Mouse (Mus musculus): Measurements from ENCODE around the gene Tead3.

Gene Tead3

DNA sequence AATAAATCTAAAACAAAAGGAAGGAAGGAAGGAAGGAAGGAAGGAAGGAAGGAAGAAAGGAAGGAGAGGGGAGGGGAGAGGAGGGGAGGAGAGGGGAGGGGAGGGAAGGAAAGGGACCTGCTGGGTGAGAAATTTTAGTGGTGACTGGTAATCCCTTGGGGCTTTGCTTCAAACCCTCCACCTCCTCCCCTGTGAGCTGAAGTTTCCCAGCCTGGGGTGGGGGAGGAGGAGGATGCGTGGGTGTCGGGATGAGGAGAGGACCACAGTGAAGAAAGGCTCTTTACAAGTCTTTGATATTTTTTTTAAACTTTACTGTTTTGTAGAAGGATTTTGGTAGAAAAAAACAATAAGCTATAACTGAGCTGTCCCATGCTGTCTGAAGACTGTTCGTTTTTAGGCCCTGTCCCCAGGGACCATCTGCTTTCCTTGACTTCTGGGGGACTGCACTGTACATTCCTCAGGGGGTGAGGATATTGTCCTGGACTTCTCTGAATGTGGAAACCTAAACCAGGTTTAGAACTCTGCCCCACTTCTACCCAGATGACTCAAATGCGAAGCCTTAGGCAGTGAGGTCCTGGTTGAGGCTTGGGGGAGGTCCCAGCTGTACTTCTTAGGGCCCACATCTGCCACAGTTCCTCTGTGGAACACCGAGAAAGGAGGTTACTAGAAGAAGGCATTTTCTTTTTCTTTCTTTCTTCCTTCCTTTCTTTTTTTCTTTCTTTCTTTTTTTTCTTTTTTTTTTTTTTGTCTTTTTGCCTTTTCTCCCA is 39.1 kb downstream of the Tead3 start:
- DNase-seq (ENCODE audit: low spot score in 2 of 2) = no peak

GRCm38 (mm10) chr17:28310831-28311230 is 39.8 kb downstream of the Tead3 start:
- no peak for DNase-seq (ENCODE audit: low spot score in 2 of 2)

GRCm38 (mm10) chr17:28308297-28309195 is 42.1 kb downstream of the Tead3 start:
- peak in 1 of 2 experiments; percentile 93 for DNase-seq (ENCODE audit: low spot score in 2 of 2)

DNA sequence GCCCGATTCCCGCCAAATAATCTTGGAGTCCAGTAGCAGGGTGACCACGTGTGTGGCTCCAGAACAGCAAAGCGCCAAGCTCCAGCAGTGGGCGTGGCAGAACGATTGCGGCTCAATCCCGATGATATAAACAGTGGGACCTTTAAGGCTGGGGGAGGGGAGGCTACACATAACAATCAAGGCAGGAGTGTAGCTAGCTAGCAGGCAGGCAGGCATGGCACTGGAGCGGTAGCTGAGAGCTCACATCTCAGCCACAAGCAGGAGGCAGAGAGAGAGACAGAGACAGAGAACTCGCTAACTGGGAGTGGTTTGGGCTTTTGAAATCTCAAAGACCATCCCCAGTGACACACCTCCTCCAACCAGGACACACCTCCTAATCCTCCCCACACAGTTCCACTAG is 45.4 kb downstream of the Tead3 start:
- DNase-seq (ENCODE audit: low spot score in 2 of 2) = no peak

DNA sequence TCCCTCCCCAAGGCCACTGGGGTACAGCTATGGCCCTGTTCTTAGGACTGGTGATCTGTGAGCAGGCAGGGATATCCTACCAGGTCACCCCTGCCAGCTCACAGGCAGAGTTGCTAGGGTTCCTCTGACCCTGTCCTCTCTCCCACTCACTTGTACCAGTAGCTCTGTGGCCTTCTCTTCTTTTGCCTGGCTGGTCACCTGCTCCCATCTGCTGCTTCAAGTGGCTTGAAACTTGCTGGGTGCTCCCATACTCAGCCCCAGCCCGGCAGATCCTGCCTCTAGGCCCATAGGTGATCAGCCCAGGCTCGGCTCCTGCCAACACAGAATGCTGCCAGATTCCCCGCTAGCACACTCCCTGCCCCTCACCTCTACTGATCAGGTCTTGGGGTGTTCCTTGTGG is 49.8 kb downstream of the Tead3 start:
- DNase-seq (ENCODE audit: low spot score in 2 of 2) = no peak

DNA sequence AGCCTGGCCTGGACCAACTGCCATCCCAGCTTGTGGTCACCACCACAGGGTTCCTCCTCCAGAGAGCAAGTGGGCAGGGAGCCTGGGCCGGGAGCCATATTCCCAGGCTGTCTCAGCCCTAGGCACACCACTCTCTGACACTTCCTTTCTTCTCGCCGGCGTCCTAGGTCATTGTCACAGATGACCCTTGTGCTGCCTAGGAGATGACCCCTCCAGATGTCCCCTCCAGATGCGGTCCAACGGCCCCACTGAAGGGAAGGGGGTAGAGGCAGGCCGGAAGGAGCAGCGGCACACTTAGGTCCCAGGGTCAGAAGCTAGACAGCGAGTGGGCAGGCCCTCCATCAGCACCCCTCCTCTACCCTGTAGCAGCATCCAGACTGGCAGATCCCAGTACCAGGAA is 50.3 kb downstream of the Tead3 start:
- DNase-seq (ENCODE audit: low spot score in 2 of 2) = no peak

DNA sequence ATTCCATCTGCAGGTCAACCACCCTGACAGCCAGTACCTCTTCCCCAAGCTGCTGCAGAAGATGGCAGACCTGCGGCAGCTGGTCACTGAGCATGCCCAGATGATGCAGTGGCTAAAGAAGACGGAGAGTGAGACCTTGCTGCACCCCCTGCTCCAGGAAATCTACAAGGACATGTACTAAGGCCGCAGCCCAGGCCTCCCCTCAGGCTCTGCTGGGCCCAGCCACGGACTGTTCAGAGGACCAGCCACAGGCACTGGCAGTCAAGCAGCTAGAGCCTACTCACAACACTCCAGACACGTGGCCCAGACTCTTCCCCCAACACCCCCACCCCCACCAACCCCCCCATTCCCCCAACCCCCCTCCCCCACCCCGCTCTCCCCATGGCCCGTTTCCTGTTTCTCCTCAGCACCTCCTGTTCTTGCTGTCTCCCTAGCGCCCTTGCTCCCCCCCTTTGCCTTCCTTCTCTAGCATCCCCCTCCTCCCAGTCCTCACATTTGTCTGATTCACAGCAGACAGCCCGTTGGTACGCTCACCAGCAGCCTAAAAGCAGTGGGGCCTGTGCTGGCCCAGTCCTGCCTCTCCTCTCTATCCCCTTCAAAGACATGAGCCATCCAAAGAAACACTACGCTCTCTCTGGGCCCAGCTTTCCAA is 50.8 kb downstream of the Tead3 start:
- DNase-seq (ENCODE audit: low spot score in 2 of 2) = no peak

- DNase-seq (ENCODE audit: low spot score in 2 of 2) = no peak
Observed at GRCm38 (mm10) chr17:28298888-28299287, 51.7 kb downstream of the Tead3 start.

DNA sequence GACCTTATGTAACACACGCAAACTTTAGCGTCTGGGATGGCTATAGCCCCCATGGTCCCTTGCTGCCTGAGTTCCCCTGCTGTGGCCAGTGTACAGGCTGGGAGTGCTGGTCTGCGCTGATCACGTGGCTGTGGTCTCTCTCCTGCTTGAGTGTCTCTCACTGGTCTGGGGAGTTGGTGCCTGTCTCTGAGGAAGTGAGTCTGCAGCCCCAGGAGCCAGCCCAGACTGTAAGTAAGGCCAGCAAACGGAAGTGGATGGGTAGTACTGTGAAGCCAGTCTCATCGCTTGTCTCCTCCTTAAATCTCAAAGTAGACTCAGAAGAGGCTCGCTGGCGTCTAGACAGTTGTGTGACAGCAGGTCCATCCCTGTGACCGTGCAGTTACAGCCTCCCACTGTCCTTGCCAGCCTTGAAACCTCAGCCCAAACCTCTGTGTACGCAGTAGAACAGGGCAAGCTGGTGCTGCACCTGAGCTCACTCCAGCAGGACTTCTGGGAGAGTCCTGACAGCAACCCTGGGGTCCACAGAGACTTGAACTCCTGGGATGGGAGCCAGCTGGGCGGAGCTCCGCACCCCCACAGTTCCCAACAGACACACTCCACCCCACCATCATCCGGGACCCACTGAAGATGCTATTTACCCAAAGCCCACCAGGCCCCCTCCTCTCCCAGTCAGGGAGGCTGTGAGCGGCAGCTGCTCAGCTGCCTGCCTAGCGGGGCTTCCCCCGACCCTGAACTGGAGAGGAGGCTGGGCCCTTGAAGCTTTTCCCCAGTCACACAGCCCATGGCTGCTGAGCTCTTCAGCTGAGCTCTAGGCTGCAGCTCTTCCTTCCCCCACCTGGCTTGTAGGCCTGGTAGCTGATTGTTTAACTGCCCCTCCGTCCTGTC is 55.9 kb downstream of the Tead3 start:
- peak in 1 of 2 experiments; percentile 41 for DNase-seq (ENCODE audit: low spot score in 2 of 2)

DNA sequence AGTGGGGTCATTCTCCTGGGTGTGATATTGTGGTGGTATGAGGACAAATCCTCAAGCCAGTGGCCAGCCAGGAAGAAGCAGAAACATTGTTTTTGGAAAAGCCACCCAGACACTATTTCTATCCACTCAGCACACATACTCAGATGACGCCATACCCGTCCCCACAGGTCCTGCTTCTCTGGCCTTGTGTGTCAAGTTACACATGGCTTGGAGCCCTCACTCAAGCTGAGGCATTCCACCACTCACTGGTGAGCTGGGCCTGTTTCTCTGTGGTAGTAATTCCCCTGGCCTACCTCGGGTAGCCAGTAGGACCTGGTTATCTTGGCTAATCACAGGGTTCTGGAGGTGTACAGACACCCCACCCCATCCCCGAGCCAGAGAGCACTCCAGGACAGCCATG is 56.9 kb downstream of the Tead3 start:
- DNase-seq (ENCODE audit: low spot score in 2 of 2) = no peak

GRCm38 (mm10) chr17:28291346-28291745 is 59.3 kb downstream of the Tead3 start:
- no peak for DNase-seq (ENCODE audit: low spot score in 2 of 2)

- DNase-seq (ENCODE audit: low spot score in 2 of 2) = no peak
Observed at GRCm38 (mm10) chr17:28290671-28291070, 59.9 kb downstream of the Tead3 start.

GRCm38 (mm10) chr17:28290262-28290661 is 60.4 kb downstream of the Tead3 start:
- no peak for DNase-seq (ENCODE audit: low spot score in 2 of 2)

DNA sequence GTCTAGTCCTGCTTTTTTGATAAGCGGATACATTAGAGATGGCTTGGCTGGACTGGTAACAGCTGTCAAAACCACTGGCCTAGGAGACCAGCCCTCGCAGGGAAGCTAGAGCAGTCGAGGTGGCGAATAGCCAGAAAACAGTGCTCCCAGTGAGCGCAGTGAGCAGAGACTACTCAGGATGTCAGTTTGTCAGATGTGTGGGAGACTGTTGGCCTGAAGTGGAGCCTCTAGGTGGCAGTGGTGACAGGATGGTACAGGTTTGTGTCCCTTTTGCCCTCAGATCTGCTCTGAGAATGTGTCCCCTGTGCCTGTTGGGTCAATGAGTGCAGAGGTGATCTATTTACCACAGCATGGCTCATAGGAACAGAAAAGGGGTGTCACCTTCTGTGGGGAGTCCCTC is 62.6 kb downstream of the Tead3 start:
- DNase-seq (ENCODE audit: low spot score in 2 of 2) = no peak

- DNase-seq (ENCODE audit: low spot score in 2 of 2) = no peak
Observed at GRCm38 (mm10) chr17:28287578-28287977, 63.0 kb downstream of the Tead3 start.

- no peak for DNase-seq (ENCODE audit: low spot score in 2 of 2)
Observed at GRCm38 (mm10) chr17:28286964-28287363, 63.7 kb downstream of the Tead3 start.

- DNase-seq (ENCODE audit: low spot score in 2 of 2) = no peak
Observed at GRCm38 (mm10) chr17:28286133-28286532, 64.5 kb downstream of the Tead3 start.

- DNase-seq (ENCODE audit: low spot score in 2 of 2) = no peak
Observed at GRCm38 (mm10) chr17:28283199-28283598, 67.4 kb downstream of the Tead3 start.

DNA sequence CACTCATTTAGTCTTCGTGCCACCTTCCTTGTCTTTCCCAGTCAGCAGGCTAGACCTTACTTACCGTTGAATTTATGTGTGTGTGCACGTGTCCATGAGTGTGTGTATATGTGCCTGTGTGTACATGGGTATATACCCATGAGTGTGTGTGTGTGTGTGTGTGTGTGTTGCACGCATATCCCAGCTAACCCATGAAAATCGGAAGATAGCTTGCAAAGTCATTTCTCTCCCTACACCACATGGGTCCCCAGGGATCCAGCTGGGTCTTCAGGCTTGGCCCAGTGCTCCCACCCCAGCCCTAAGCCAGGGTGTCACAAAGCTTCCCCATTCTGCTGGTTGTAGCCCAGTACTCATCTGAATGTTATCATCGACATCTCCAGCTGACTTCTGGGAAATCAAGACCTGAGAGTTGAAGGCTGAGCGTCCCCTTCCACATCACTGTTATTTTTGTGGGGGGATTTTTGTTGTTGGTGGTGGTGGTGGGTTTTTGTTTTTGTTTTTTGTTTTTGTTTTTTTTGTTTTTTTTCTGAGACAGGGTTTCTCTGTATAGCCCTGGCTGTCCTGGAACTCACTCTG is 68.7 kb downstream of the Tead3 start:
- no peak for DNase-seq (ENCODE audit: low spot score in 2 of 2)
